Comparison of ENCODE assay signal across 10 mouse cellular contexts in genomic region chr5:117502611-117503010, GRCm38 (mm10).
DNase-seq lines count a peak whose midpoint lies in the region; ATAC-seq and TF ChIP-seq lines count a peak whose summit lies in the region.
"Had no signal": no experiment of that assay in that cellular context is flagged by ENCODE, and none has a peak within 500 bp of the region (broad histone marks: within the 10 kb centered on the region; RNA-seq: fewer than 3 reads in every experiment).

No protein-coding gene starts in this region.

- peak; percentile 72 for TF ChIP-seq CTCF in brain, embryonic 14.5 days (IDR thresholded peaks at IDR 0.05; ENCODE audit: borderline replicate concordance, extremely low read depth, insufficient read depth, insufficient read length)

- 84% methylated on average over 5 of the region's 5 CpGs for WGBS in kidney, embryonic 15.5 days

- TF ChIP-seq POLR2A in brain, embryonic 14.5 days (IDR thresholded peaks at IDR 0.05; ENCODE audit: borderline replicate concordance, extremely low read depth, insufficient read depth, insufficient read length, poor library complexity, severe bottlenecking), result no peak

- no peak for ATAC-seq in kidney, embryonic 15.5 days (replicated peaks; ENCODE audit: low FRiP score)

- H3K27ac ChIP-seq in kidney, embryonic 15.5 days, result no peak overlapping the region
- H3K27ac ChIP-seq: limb, embryonic 13.5 days had no signal

- no peak overlapping the region for H3K4me3 ChIP-seq in kidney, embryonic 15.5 days (replicated peaks)
- H3K4me3 ChIP-seq: limb, embryonic 13.5 days had no signal

- H3K9me3 ChIP-seq in kidney, embryonic 15.5 days (replicated peaks), result no peaks in the 10 kb centered on the region
- H3K9me3 ChIP-seq: limb, embryonic 13.5 days had no signal

- no peaks in the 10 kb centered on the region for H3K36me3 ChIP-seq in kidney, embryonic 15.5 days
- H3K36me3 ChIP-seq: limb, embryonic 13.5 days had no signal

- intact Hi-C loops in left cerebral cortex, postnatal 36 days (cut with DNase I), result no loop called here

- peaks cover 11% of the 10 kb centered on the region; the same call in 1 of the 2 replicates for H3K4me1 ChIP-seq in kidney, embryonic 15.5 days
- H3K4me1 ChIP-seq: limb, embryonic 13.5 days had no signal

- H3K27me3 ChIP-seq in kidney, embryonic 15.5 days, result no peaks in the 10 kb centered on the region
- H3K27me3 ChIP-seq: limb, embryonic 13.5 days had no signal

- no peak overlapping the region for H3K4me2 ChIP-seq in kidney, embryonic 15.5 days
- H3K4me2 ChIP-seq: limb, embryonic 13.5 days had no signal

- H3K9ac ChIP-seq in kidney, embryonic 15.5 days, result no peak overlapping the region
- H3K9ac ChIP-seq: limb, embryonic 13.5 days had no signal

- DNase-seq in kidney, adult 9 months, result peak; percentile 51
- DNase-seq in A20 (ENCODE audit: low read depth, low spot score), result peak; percentile 55
- DNase-seq in B cell, adult 2 months, result peak; percentile 59
- no peak for DNase-seq in brain, embryonic 14.5 days (ENCODE audit: low read depth)
- DNase-seq in frontal cortex, postnatal 14 days (ENCODE audit: low spot score in 2 of 2), result no peak
- no peak for DNase-seq in left cerebral cortex, postnatal 36 days (ENCODE audit: low spot score in 2 of 2)
- DNase-seq: gastrocnemius, postnatal 14 days; right cerebral cortex, postnatal 14 days had no signal

Comparison
In these comparisons a context has a peak if more than half of its experiments do, and no peak if none do; other contexts are left out.
1. DNase-seq: peak in kidney, adult 9 months (single experiment), A20 (single experiment) and B cell, adult 2 months (2 of 2); none in brain, embryonic 14.5 days (single experiment), frontal cortex, postnatal 14 days (0 of 2) and left cerebral cortex, postnatal 36 days (0 of 2).